Mouse (Mus musculus) MEL (cell line): ENCODE results near the gene Foxd1. TPM values are rescaled to one million over a fixed set of nuclear protein-coding genes. Genes with fewer than 3 reads are reported as not detected.

Experiments used
- DNase-seq: peaks from one replicate; pipeline ENCODE4 v3.0.0; 2011; ENCODE audit warnings: low read depth, low spot score
- H3K27ac ChIP-seq: 2 replicates; pipeline ENCODE4 v1.5.1; 2012; ENCODE audit warnings: low read depth, mild to moderate bottlenecking, control low read depth, low read length, moderate library complexity; ENCODE audit not compliant: control insufficient read depth
- H3K27me3 ChIP-seq, 2 experiments: fragments of 150-350 bp in 1 of 2; sonication (generic) in 1 of 2; 2 replicates each; pipeline ENCODE4 v1.6.1; 2012; ENCODE audit warnings: low read length in 2 of 2, mild to moderate bottlenecking in 2 of 2, improper control_type of control experiment in 1 of 2, moderate library complexity in 1 of 2; ENCODE audit not compliant: insufficient read depth in 2 of 2, control insufficient read depth in 1 of 2
- H3K36me3 ChIP-seq, 2 experiments: 2 replicates each; pipeline ENCODE4 v1.6.1; 2012 to 2014; ENCODE audit warnings: low read length in 2 of 2, improper control_type of control experiment in 1 of 2, inconsistent platforms in 1 of 2, mild to moderate bottlenecking in 1 of 2; ENCODE audit not compliant: insufficient read depth in 2 of 2, control insufficient read depth in 1 of 2
- H3K4me1 ChIP-seq, 2 experiments: fragments of 150-350 bp in 1 of 2; sonication (generic) in 1 of 2; 2 replicates each; pipeline ENCODE4 v1.6.1; 2012; ENCODE audit warnings: low read length in 2 of 2, improper control_type of control experiment in 1 of 2, mild to moderate bottlenecking in 1 of 2; ENCODE audit not compliant: insufficient read depth in 2 of 2, control insufficient read depth in 1 of 2
- H3K4me3 ChIP-seq, 2 experiments: fragments of 150-350 bp in 1 of 2; sonication (generic) in 1 of 2; 2 replicates each; pipeline ENCODE4 v1.5.1; 2012; ENCODE audit warnings: low read depth in 2 of 2, low read length in 2 of 2, mild to moderate bottlenecking in 2 of 2, moderate library complexity in 2 of 2, control low read depth in 1 of 2, improper control_type of control experiment in 1 of 2; ENCODE audit not compliant: control insufficient read depth in 1 of 2, insufficient read depth in 1 of 2
- H3K79me2 ChIP-seq: 2 replicates; pipeline ENCODE4 v1.6.1; 2012; ENCODE audit warnings: mild to moderate bottlenecking, low read length, moderate library complexity; ENCODE audit not compliant: control insufficient read depth, poor library complexity, insufficient read depth
- H3K9ac ChIP-seq: 2 replicates; pipeline ENCODE4 v1.6.1; 2012; ENCODE audit warnings: low read depth, mild to moderate bottlenecking, control low read depth, low read length, moderate library complexity; ENCODE audit not compliant: control insufficient read depth, poor library complexity, severe bottlenecking
- H3K9me3 ChIP-seq: fragments of 150-350 bp; sonication (generic); replicated peaks from 2 replicates; pipeline ENCODE4 v1.6.1; 2012; ENCODE audit warnings: mild to moderate bottlenecking, low read length, improper control_type of control experiment, moderate library complexity; ENCODE audit not compliant: insufficient read depth
- CHD1 ChIP-seq: IDR thresholded peaks from 2 replicates; pipeline ENCODE4 v1.6.1; 2012; ENCODE audit warnings: low read depth, mild to moderate bottlenecking, inconsistent platforms, low read length, improper control_type of control experiment
- CHD2 ChIP-seq: IDR thresholded peaks from 2 replicates; pipeline ENCODE4 v1.6.1; 2011; ENCODE audit warnings: low read length, improper control_type of control experiment
- E2F4 ChIP-seq: IDR thresholded peaks from 2 replicates; pipeline ENCODE4 v1.6.1; 2011; ENCODE audit warnings: low read depth, low read length, improper control_type of control experiment, borderline replicate concordance
- ETS1 ChIP-seq: IDR thresholded peaks from 2 replicates; pipeline ENCODE4 v1.6.1; 2012; ENCODE audit warnings: low read depth, mild to moderate bottlenecking, inconsistent platforms, low read length, improper control_type of control experiment, moderate library complexity
- GATA1 ChIP-seq: IDR thresholded peaks from 2 replicates; pipeline ENCODE4 v1.6.1; 2011; ENCODE audit warnings: low read depth, low read length, improper control_type of control experiment
- MAZ ChIP-seq: IDR thresholded peaks from 2 replicates; pipeline ENCODE4 v1.6.1; 2012; ENCODE audit warnings: low read depth, mild to moderate bottlenecking, inconsistent platforms, low read length, improper control_type of control experiment
- MXI1 ChIP-seq: IDR thresholded peaks from 2 replicates; pipeline ENCODE4 v1.6.1; 2011; ENCODE audit warnings: mild to moderate bottlenecking, low read depth, low read length, improper control_type of control experiment
- NELFE ChIP-seq: IDR thresholded peaks from 2 replicates; pipeline ENCODE4 v1.6.1; 2011; ENCODE audit warnings: low read depth, low read length, improper control_type of control experiment
- POLR2AphosphoS5 ChIP-seq: IDR thresholded peaks from 2 replicates; pipeline ENCODE4 v1.6.1; 2012; ENCODE audit warnings: low read depth, borderline replicate concordance, mild to moderate bottlenecking, inconsistent platforms, low read length, moderate library complexity, mixed read lengths
- SMC3 ChIP-seq: IDR thresholded peaks from 2 replicates; pipeline ENCODE4 v1.6.1; 2011; ENCODE audit warnings: low read depth, low read length, improper control_type of control experiment
- TBP ChIP-seq: IDR thresholded peaks from 2 replicates; pipeline ENCODE4 v1.8.0; 2011; ENCODE audit warnings: low read depth, low read length, improper control_type of control experiment
- UBTF ChIP-seq: IDR thresholded peaks from 2 replicates; pipeline ENCODE4 v1.6.1; 2012; ENCODE audit warnings: low read depth, mild to moderate bottlenecking, inconsistent platforms, low read length, improper control_type of control experiment, moderate library complexity, borderline replicate concordance; ENCODE audit not compliant: insufficient read depth
- ZC3H11A ChIP-seq: IDR thresholded peaks from 2 replicates; pipeline ENCODE4 v1.6.1; 2012; ENCODE audit warnings: low read depth, mild to moderate bottlenecking, inconsistent platforms, low read length, improper control_type of control experiment
- polyA plus RNA-seq, 2 experiments: library from polyadenylated mRNA; stranded (reverse) in 1 of 2; unstranded in 1 of 2; fragments of >175 nt in 1 of 2; fragments of >200 nt in 1 of 2; gene quantifications; 2 replicates each; pipeline versions ENCODE4 v1.2.1 to v1.2.4; 2012; ENCODE audit warnings: low replicate concordance in 2 of 2, low read depth in 1 of 2; ENCODE audit not compliant: insufficient read length in 2 of 2, insufficient read depth in 1 of 2, missing spikeins in 1 of 2
- total RNA-seq: library from RNA; depleted of rRNA; stranded (reverse); fragments of 300-350 nt; gene quantifications from 2 replicates; pipeline ENCODE4 v1.2.3, GENCODE M21; 2012

Foxd1 gene
- total and polyA plus RNA-seq, 3 experiments: not detected

- no peak overlapping the region for H3K4me3 ChIP-seq
- TF ChIP-seq E2F4 (no peak), CHD1 (no peak), POLR2AphosphoS5 (no peak)
Measured at GRCm38 (mm10) chr13:98382751-98383150, 28.7 kb downstream of the Foxd1 start.

GRCm38 (mm10) chr13:98383911-98384498, 30.0 kb downstream of the Foxd1 start:
- no peaks in the 10 kb centered on the region for H3K36me3 ChIP-seq
- H3K9me3 ChIP-seq: no peaks in the 10 kb centered on the region
- TF ChIP-seq ETS1 (no peak), CHD2 (no peak), ZC3H11A (no peak), SMC3 (no peak), MXI1 (no peak)
- H3K79me2 ChIP-seq: no peaks in the 10 kb centered on the region
- no peak overlapping the region for H3K9ac ChIP-seq
- H3K4me3 ChIP-seq: no peak overlapping the region
- H3K27ac ChIP-seq: no peak overlapping the region
- no peaks in the 10 kb centered on the region for H3K27me3 ChIP-seq
- H3K4me1 ChIP-seq: no peaks in the 10 kb centered on the region
- no peak for DNase-seq

More at GRCm38 (mm10) chr13:98382751-98383150, 28.7 kb downstream of the Foxd1 start:
- H3K36me3 ChIP-seq: no peaks in the 10 kb centered on the region
- H3K27me3 ChIP-seq: no peaks in the 10 kb centered on the region
- H3K79me2 ChIP-seq: no peaks in the 10 kb centered on the region
- H3K9ac ChIP-seq: no peak overlapping the region
- no peak for DNase-seq
- H3K27ac ChIP-seq: no peak overlapping the region
- no peaks in the 10 kb centered on the region for H3K9me3 ChIP-seq
- H3K4me1 ChIP-seq: no peaks in the 10 kb centered on the region

GRCm38 (mm10) chr13:98385877-98386276, 31.8 kb downstream of the Foxd1 start:
- Histone ChIP-seq H3K4me1 (no peaks in the 10 kb centered on the region), H3K9ac (no peak overlapping the region), H3K4me3 (no peak overlapping the region), H3K27me3 (no peaks in the 10 kb centered on the region), H3K36me3 (no peaks in the 10 kb centered on the region)
- TF ChIP-seq CHD1: no peak
- no peak for TF ChIP-seq CHD2
- TF ChIP-seq UBTF: no peak
- no peak for TF ChIP-seq NELFE
- no peak for TF ChIP-seq MAZ
- no peak for TF ChIP-seq TBP
- no peak for TF ChIP-seq GATA1
- TF ChIP-seq, all 39 proteins: peak for 0
- H3K27ac ChIP-seq: no peak overlapping the region
- no peaks in the 10 kb centered on the region for H3K9me3 ChIP-seq
- no peak for DNase-seq
- no peaks in the 10 kb centered on the region for H3K79me2 ChIP-seq
